Mouse (Mus musculus) stomach, embryonic 14.5 days (tissue): ENCODE results near the gene Cenpo. TPM values are rescaled to one million over a fixed set of nuclear protein-coding genes. Genes with fewer than 3 reads are reported as not detected.

Experiments used
- ATAC-seq: fragments of 200-750 bp; cut with Nextera tagmentation; 2 replicates; pipeline ENCODE4 v1.8.0; 2017; ENCODE audit warnings: low read depth, moderate TSS enrichment; ENCODE audit not compliant: insufficient number of reproducible peaks, insufficient read depth, low FRiP score
- H3K27ac ChIP-seq: fragments of 300-500 bp; sonication (generic); 2 replicates; pipeline ENCODE4 v1.5.1; 2014; ENCODE audit warnings: mild to moderate bottlenecking, low read length, moderate library complexity, mixed read lengths
- H3K27me3 ChIP-seq: fragments of 300-500 bp; sonication (generic); 2 replicates; pipeline ENCODE4 v1.6.1; 2014; ENCODE audit warnings: low read length, control low read depth, mixed read lengths; ENCODE audit not compliant: control insufficient read depth, insufficient read depth
- H3K36me3 ChIP-seq: fragments of 300-500 bp; sonication (generic); 2 replicates; pipeline ENCODE4 v1.6.1; 2014; ENCODE audit warnings: mild to moderate bottlenecking, control low read depth, low read length, moderate library complexity, mixed read lengths; ENCODE audit not compliant: control insufficient read depth, insufficient read depth
- H3K4me1 ChIP-seq: fragments of 300-500 bp; sonication (generic); 2 replicates; pipeline ENCODE4 v1.6.1; 2014; ENCODE audit warnings: low read length, control low read depth, mixed read lengths; ENCODE audit not compliant: control insufficient read depth, insufficient read depth
- H3K4me2 ChIP-seq: fragments of 300-500 bp; sonication (generic); replicated peaks from 2 replicates; pipeline ENCODE4 v1.6.1; 2014; ENCODE audit warnings: low read depth, low read length, control low read depth
- H3K4me3 ChIP-seq: fragments of 300-500 bp; sonication (generic); 2 replicates; pipeline ENCODE4 v1.5.1; 2014; ENCODE audit warnings: low read depth, low read length, control low read depth
- H3K9ac ChIP-seq: fragments of 300-500 bp; sonication (generic); replicated peaks from 2 replicates; pipeline ENCODE4 v1.6.1; 2014; ENCODE audit warnings: low read depth, mild to moderate bottlenecking, control low read depth, low read length, moderate library complexity, mixed read lengths
- H3K9me3 ChIP-seq: fragments of 300-500 bp; sonication (generic); 2 replicates; pipeline ENCODE4 v1.6.1; 2016; ENCODE audit warnings: low read depth, low read length, control low read depth; ENCODE audit not compliant: control insufficient read depth
- WGBS: fragments of 180-500 bp; shearing (Covaris S2); extraction: QIAGEN DNeasy Blood & Tissue Kit; methylation state at CpG from one replicate; pipeline ENCODE4 v1.1.7; 2014; 5-methylcytosine and 5-hydroxymethylcytosine counted together
- polyA plus RNA-seq: library from polyadenylated mRNA; unstranded; fragments of >200 nt; fragmentation: Nextera tagmentation; extraction: Ambion mirVana; gene quantifications from 2 replicates; pipeline ENCODE4 v1.2.1, GENCODE M21; 2014

Cenpo gene
- polyA plus RNA-seq, 1 experiment from 2014 or later: 17.0 TPM

DNA sequence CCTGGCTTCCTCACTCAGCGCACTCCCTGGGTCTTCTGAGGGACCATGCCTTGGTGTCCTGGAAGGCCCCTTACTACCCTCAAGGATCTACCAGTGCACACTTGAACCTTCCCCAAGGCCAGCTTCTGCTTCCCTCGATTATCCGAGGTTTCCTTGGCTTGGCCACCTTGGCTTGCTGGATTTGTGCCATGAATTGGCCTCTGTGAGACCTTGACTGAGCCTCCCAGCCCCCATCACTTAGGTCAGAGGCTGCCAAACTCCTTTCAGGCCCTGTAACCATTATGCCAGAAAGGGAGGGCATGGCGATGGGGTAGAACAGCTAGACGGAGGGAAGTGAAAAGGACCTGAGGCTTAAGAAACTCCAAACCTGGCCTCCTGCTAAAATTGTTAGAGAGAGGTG lies 64.5 kb downstream of the Cenpo start:
- Histone ChIP-seq H3K9me3 (no peaks in the 10 kb centered on the region), H3K36me3 (no peaks in the 10 kb centered on the region; the same call in 1 of the 2 replicates), H3K4me1 (no peaks in the 10 kb centered on the region), H3K27me3 (no peaks in the 10 kb centered on the region), H3K4me2 (no peak overlapping the region), H3K9ac (no peak overlapping the region), H3K4me3 (no peak overlapping the region), H3K27ac (no peak overlapping the region)
- 81% methylated on average over 5 of the region's 5 CpGs for WGBS
- ATAC-seq: no peak

DNA sequence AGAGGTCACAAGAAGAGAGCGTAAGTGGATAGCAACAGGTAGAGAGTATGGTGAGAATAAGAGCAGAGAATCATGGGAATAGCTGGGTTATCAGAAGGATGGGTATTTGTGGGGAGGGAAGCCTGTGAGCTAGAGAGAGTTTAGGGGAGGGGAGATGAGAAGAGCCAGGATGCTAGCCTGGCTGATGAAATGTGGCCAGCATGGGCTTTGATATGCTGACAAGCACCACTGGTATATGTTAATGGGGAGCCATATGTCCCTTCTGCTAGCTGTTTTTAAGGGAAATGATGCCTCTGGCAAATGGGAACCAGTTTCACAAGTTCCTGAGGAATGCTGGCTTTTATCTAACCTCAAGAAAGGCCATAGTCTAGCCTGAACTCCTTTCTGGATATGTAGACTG lies 65.0 kb downstream of the Cenpo start:
- no peak overlapping the region for H3K4me3 ChIP-seq
- H3K36me3 ChIP-seq: no peaks in the 10 kb centered on the region; the same call in 1 of the 2 replicates
- no peak overlapping the region for H3K9ac ChIP-seq
- WGBS: 100% methylated on average over 1 of the region's 1 CpGs
- no peaks in the 10 kb centered on the region for H3K9me3 ChIP-seq
- no peak for ATAC-seq
- H3K4me1 ChIP-seq: no peaks in the 10 kb centered on the region
- no peak overlapping the region for H3K27ac ChIP-seq
- no peaks in the 10 kb centered on the region for H3K27me3 ChIP-seq
- H3K4me2 ChIP-seq: no peak overlapping the region

DNA sequence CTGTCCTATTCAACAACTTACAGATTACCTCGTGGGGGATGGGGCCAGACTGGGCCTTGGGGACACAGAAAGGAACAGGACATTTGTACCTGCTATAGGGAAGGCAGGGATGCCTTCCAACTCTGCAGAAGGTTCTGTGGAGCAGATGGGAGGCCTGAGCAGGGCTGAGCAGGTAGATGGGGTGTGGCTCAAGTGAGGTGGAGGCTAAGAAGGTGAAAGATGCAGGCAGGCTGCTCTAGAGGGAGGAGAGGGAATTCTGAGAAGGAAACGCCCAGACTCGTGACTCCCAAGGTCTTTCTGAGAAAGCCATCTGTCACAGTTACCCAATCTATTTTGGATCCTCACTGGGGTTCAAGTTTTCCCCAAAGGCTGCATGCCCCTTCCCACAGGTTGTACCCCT lies 67.1 kb downstream of the Cenpo start:
- H3K9ac ChIP-seq: no peak overlapping the region
- no peak for ATAC-seq
- 82% methylated on average over 3 of the region's 3 CpGs for WGBS
- H3K4me2 ChIP-seq: no peak overlapping the region
- no peaks in the 10 kb centered on the region for H3K9me3 ChIP-seq
- H3K36me3 ChIP-seq: no peaks in the 10 kb centered on the region
- no peaks in the 10 kb centered on the region for H3K27me3 ChIP-seq
- H3K4me1 ChIP-seq: no peaks in the 10 kb centered on the region
- no peak overlapping the region for H3K27ac ChIP-seq
- no peak overlapping the region for H3K4me3 ChIP-seq

DNA sequence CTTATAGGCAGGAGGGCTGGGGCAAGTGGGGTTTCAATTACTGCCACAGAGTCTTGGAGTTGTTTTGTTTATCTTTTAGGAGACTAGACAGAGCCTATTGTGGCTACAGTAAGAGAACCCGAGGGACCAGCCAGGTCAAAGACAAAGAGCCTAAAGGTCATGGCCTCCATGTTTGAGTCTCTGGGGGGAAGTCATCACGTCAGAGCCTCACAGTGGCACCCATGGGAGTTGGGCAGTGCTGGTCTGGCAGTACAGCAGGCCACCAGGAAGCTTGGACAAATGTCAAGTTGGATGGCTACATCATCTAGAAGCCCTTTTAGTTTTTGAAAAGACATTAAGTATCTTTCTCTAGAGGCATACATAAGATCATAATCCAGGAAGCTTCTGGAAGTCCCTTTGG lies 71.2 kb downstream of the Cenpo start:
- H3K4me2 ChIP-seq: no peak overlapping the region
- ATAC-seq: no peak
- no peak overlapping the region for H3K9ac ChIP-seq
- no peaks in the 10 kb centered on the region for H3K36me3 ChIP-seq
- no peaks in the 10 kb centered on the region for H3K27me3 ChIP-seq
- no peaks in the 10 kb centered on the region for H3K4me1 ChIP-seq
- WGBS: 25% methylated on average over 2 of the region's 2 CpGs
- H3K27ac ChIP-seq: no peak overlapping the region
- no peak overlapping the region for H3K4me3 ChIP-seq
- no peaks in the 10 kb centered on the region for H3K9me3 ChIP-seq

DNA sequence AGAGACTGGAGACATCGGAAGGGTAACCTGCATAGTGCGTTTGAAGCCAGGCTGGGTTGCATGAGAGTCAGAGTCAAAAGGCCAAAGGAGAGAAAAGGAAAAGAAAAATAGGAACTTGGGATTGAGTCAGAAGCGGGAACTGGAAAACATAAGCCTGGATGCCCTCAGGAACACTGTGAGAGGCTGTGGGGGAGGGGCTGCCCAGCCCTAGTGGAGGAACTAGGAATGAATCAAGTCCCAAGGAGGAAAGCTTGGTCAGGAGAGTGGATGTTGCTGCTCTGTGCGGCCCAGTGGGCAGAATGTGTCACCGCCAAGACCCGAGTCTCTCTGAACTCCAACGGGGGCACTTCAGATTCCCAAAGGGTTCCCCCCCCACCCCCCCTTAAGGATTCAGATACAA lies 73.8 kb downstream of the Cenpo start:
- no peak for ATAC-seq
- H3K4me3 ChIP-seq: no peak overlapping the region
- no peak overlapping the region for H3K27ac ChIP-seq
- no peaks in the 10 kb centered on the region for H3K4me1 ChIP-seq
- no peaks in the 10 kb centered on the region for H3K9me3 ChIP-seq
- H3K36me3 ChIP-seq: no peaks in the 10 kb centered on the region
- no peaks in the 10 kb centered on the region for H3K27me3 ChIP-seq
- H3K9ac ChIP-seq: no peak overlapping the region
- WGBS: 75% methylated on average over 7 of the region's 7 CpGs
- H3K4me2 ChIP-seq: no peak overlapping the region

DNA sequence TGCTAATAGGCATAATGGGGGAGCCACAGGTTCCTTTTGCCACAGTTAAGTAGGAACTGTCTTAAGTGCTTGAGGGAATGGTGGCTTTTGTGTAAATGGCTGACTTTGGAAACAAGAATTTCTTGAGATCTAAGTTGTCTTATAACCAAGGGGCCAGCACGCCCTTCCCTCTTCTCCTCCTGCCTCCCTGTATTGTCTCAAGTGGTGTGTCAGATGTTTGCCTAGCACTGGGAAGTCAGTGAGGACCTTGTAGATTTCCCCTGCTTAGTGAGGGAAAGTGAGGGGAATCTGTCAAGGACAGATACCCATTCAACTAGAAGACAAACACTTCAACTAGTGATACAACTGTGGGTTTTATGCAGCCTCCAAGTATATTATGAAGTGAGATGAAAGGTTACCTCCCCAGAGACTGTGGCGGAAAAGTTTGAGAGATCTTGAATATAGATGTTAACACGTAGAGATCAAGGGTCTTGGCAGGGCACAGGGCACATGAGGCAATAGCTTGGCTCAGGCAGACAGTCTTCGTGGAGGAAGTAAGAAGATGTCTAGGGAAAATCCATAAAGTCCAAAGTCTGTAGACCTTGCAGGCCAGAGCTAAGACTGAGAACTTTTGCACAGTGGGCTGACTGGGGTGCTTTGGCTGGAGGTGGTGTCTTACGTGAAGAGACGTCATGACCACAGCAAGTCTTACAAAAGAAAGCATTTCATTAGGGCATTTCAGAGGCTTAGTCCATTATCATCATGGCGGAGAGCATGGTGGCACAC lies 75.0 kb downstream of the Cenpo start:
- Histone ChIP-seq H3K4me3 (no peak overlapping the region), H3K36me3 (no peaks in the 10 kb centered on the region), H3K9me3 (no peaks in the 10 kb centered on the region), H3K27me3 (no peaks in the 10 kb centered on the region), H3K4me2 (no peak overlapping the region), H3K9ac (no peak overlapping the region), H3K4me1 (no peaks in the 10 kb centered on the region), H3K27ac (no peak overlapping the region)
- ATAC-seq: no peak
- 87% methylated on average over 7 of the region's 7 CpGs for WGBS

DNA sequence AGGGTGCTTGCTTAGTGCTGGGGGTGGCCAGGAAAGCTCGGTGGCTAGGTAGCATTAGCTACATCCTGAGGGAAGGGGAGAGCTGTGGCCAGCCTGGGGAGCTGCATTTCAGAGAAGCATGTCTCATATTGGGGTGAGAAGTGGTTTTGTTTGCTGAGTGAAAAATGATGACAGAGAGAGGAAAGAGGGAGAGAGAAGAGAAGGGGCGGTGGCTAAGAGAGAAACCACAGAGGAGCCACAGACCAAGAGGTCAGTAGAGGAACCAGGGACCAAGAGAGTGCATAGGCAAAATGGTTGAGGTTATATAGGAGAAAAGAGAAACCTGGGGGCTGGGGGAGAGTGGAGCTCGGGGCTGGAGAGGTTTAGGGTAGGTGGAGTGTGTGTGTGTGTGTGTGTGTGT lies 75.9 kb downstream of the Cenpo start:
- H3K36me3 ChIP-seq: no peaks in the 10 kb centered on the region
- ATAC-seq: no peak
- no peaks in the 10 kb centered on the region for H3K4me1 ChIP-seq
- no peaks in the 10 kb centered on the region for H3K27me3 ChIP-seq
- whole genome bisulfite sequencing: 81% methylated on average over 3 of the region's 3 CpGs
- no peak overlapping the region for H3K4me3 ChIP-seq
- H3K9ac ChIP-seq: no peak overlapping the region
- no peak overlapping the region for H3K4me2 ChIP-seq
- H3K27ac ChIP-seq: no peak overlapping the region
- no peaks in the 10 kb centered on the region for H3K9me3 ChIP-seq

DNA sequence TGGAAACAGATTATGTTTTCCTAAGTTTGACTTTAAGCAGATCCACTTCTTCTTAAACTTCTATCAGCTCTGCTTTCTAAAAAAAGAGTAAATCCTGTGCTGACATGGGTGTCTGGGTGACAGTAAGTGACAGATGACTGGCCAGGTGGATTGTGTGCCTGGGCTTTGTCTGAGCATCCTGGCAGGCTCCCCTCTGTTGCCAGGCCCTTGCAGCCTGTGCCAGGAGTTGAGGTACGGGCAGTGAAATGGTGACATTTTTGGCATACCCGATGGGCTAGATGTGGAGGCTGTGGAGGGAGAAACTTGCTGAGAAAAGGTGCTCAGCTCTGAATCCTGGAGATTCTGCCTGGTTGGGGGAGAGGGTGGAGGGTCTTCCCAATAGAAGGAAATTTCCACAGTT lies 76.6 kb downstream of the Cenpo start:
- Histone ChIP-seq H3K4me1 (no peaks in the 10 kb centered on the region), H3K4me2 (no peak overlapping the region), H3K27ac (no peak overlapping the region), H3K4me3 (no peak overlapping the region), H3K27me3 (no peaks in the 10 kb centered on the region), H3K9ac (no peak overlapping the region), H3K9me3 (no peaks in the 10 kb centered on the region), H3K36me3 (no peaks in the 10 kb centered on the region)
- 68% methylated on average over 2 of the region's 2 CpGs for WGBS
- no peak for ATAC-seq

DNA sequence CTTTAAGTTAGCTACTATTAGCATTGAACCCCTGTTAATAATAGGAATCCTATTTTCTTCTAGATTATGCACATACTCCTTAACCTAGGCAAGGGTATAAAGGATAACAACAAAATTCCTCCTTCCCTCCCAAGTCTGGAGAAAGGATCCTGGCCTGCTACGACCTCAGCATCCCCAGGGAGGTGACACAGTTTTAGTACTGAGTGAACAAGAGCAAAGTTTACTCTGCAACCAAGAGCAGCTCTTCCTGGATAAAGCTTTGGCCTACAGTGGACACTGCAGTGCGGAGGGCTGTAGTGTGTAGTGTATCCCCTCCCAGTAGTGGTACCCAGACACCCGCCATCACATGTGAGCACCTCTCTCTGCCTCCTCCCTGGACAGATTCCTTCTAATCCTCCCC lies 82.1 kb downstream of the Cenpo start:
- H3K27me3 ChIP-seq: no peaks in the 10 kb centered on the region
- WGBS: 86% methylated on average over 3 of the region's 3 CpGs
- no peak overlapping the region for H3K9ac ChIP-seq
- H3K4me1 ChIP-seq: no peaks in the 10 kb centered on the region
- no peak overlapping the region for H3K27ac ChIP-seq
- H3K4me2 ChIP-seq: no peak overlapping the region
- no peaks in the 10 kb centered on the region for H3K36me3 ChIP-seq
- no peak overlapping the region for H3K4me3 ChIP-seq
- no peak for ATAC-seq
- no peaks in the 10 kb centered on the region for H3K9me3 ChIP-seq
